Mouse (Mus musculus): ENCODE data around the gene Fam193a.

DNA sequence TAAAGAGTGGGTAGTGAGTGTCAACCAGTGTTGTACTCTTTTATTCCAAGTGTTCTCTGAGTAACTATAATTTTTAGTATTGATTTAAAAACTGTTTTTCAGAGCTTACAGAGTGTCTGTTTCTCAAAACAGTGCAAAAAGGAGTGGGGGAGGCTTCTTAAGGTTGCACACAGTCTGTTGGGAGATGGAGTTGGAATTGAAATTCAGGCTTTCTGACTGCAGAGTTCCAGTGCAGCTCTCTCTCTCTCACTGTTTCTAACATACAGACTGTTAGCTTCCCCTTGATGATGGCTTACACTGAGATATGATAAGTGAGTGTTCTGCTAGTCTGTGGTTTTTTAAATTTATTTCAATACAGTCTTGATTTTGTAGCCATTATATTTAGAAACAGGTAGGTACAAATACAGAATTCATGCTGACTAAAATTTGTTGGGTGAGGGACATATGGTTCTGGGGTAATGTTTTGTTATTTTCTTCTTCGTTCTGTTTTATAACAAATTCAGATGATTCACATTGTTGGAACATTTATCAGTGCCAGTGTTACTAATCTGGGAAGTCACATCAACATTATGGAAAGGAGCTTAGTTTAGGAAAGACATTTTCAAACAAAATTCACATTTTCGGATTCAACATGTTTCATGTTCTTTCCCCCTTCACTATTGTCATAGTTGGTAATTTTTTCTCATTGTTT, 26.3 kb downstream of the Fam193a start:
- no peak for TF ChIP-seq CHD2 (IDR thresholded peaks at IDR 0.05; ENCODE audit: low read depth, low read length)
- no peak for TF ChIP-seq HCFC1 (IDR thresholded peaks at IDR 0.05; ENCODE audit: borderline replicate concordance, insufficient read depth, low read length)
- no peak for TF ChIP-seq ZNF384 (IDR thresholded peaks at IDR 0.05; ENCODE audit: low read depth, low read length)
- TF ChIP-seq ZC3H11A (IDR thresholded peaks at IDR 0.05; ENCODE audit: borderline replicate concordance, low read depth, low read length): no peak
